Mouse (Mus musculus): ENCODE results near the gene Gm10277.

Gm10277 gene

GRCm38 (mm10) chr11:77795216-77795615 is 7.7 kb upstream of the Gm10277 start:
- no peak for DNase-seq

GRCm38 (mm10) chr11:77793238-77793930 is 5.8 kb upstream of the Gm10277 start:
- peak; percentile 99 for DNase-seq

GRCm38 (mm10) chr11:77792566-77792909 is 5.0 kb upstream of the Gm10277 start:
- no peak for DNase-seq

- DNase-seq, result peak; percentile 96
These were observed 4.4 kb upstream of the Gm10277 start for GRCm38 (mm10) chr11:77791752-77792565.

- peak; percentile 64 for DNase-seq
These were observed 3.7 kb upstream of the Gm10277 start for GRCm38 (mm10) chr11:77791241-77791727.

- no peak for DNase-seq
These were observed 2.7 kb upstream of the Gm10277 start for GRCm38 (mm10) chr11:77790286-77790685.

- DNase-seq, result no peak
These were observed 2.0 kb upstream of the Gm10277 start for GRCm38 (mm10) chr11:77789512-77789911.

GRCm38 (mm10) chr11:77785768-77786561 is 1.6 kb downstream of the Gm10277 start:
- DNase-seq, result peak; percentile 72

GRCm38 (mm10) chr11:77785396-77785767 is 2.2 kb downstream of the Gm10277 start:
- DNase-seq, result no peak

- DNase-seq, result no peak
These were observed 2.7 kb downstream of the Gm10277 start for GRCm38 (mm10) chr11:77784894-77785293.

GRCm38 (mm10) chr11:77783747-77784646 is 3.5 kb downstream of the Gm10277 start:
- DNase-seq, result peak; percentile 66

- peak; percentile 47 for DNase-seq
These were observed 4.3 kb downstream of the Gm10277 start for GRCm38 (mm10) chr11:77783211-77783746.

GRCm38 (mm10) chr11:77782104-77782815 is 5.3 kb downstream of the Gm10277 start:
- DNase-seq, result no peak

GRCm38 (mm10) chr11:77781088-77781487 is 6.5 kb downstream of the Gm10277 start:
- DNase-seq, result peak; percentile 75

- DNase-seq, result no peak
These were observed 8.3 kb downstream of the Gm10277 start for GRCm38 (mm10) chr11:77779240-77779639.

- no peak for DNase-seq
These were observed 9.6 kb downstream of the Gm10277 start for GRCm38 (mm10) chr11:77777937-77778336.

GRCm38 (mm10) chr11:77777436-77777835 is 10.1 kb downstream of the Gm10277 start:
- DNase-seq, result no peak

GRCm38 (mm10) chr11:77775701-77776400 is 11.7 kb downstream of the Gm10277 start:
- DNase-seq, result peak; percentile 78

- DNase-seq, result no peak
These were observed 15.5 kb downstream of the Gm10277 start for GRCm38 (mm10) chr11:77771879-77772713.

GRCm38 (mm10) chr11:77770346-77770745 is 17.2 kb downstream of the Gm10277 start:
- DNase-seq, result no peak
